Comparison of ENCODE assay signal across 32 mouse cellular contexts in the genomic region with DNA sequence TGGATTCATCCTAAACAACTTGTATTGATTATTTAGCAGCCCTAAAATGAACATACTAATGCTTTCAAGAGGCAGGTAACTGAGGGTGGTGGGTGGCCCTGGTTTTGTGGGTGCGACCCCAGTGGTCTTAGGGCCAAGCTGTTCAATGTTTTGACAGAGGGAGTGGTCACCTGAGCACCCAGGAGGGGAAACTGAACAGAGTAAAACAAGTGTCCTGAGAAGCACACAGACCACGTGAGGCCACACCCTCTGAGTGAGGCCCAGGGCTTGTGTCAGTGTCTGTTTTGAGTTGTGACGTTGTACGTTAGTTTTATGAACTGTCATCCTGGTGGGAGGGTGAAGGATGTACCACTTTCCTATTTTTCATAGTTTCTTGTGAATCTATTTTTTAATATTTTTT.
"Had no signal": no experiment of that assay in that cellular context is flagged by ENCODE, and none has a peak within 500 bp of the region (broad histone marks: within the 10 kb centered on the region; RNA-seq: fewer than 3 reads in every experiment).

No protein-coding gene starts in this region.

- H3K9ac ChIP-seq: heart, embryonic 13.5 days; heart, embryonic 15.5 days; hindbrain, embryonic 12.5 days; hindbrain, embryonic 13.5 days; hindbrain, embryonic 14.5 days; hindbrain, embryonic 15.5 days; intestine, embryonic 15.5 days; kidney, embryonic 15.5 days had no signal

- H3K4me3 ChIP-seq: heart, embryonic 13.5 days; heart, embryonic 15.5 days; hindbrain, embryonic 10.5 days; hindbrain, embryonic 12.5 days; hindbrain, embryonic 13.5 days; hindbrain, embryonic 15.5 days; intestine, embryonic 15.5 days; kidney, embryonic 15.5 days; layer of hippocampus, adult 2 months; left cerebral cortex, adult 2 months had no signal

- H3K4me2 ChIP-seq: heart, embryonic 11.5 days; heart, embryonic 13.5 days; heart, embryonic 15.5 days; hindbrain, embryonic 12.5 days; hindbrain, embryonic 13.5 days; hindbrain, embryonic 14.5 days; hindbrain, embryonic 15.5 days; intestine, embryonic 15.5 days; kidney, embryonic 15.5 days had no signal

- H3K36me3 ChIP-seq: heart, embryonic 13.5 days; heart, embryonic 15.5 days; hindbrain, embryonic 10.5 days; hindbrain, embryonic 12.5 days; hindbrain, embryonic 13.5 days; hindbrain, embryonic 15.5 days; intestine, embryonic 15.5 days; kidney, embryonic 15.5 days had no signal

- H3K9me3 ChIP-seq: heart, embryonic 13.5 days; heart, embryonic 15.5 days; hindbrain, embryonic 10.5 days; hindbrain, embryonic 12.5 days; hindbrain, embryonic 13.5 days; hindbrain, embryonic 15.5 days; intestine, embryonic 15.5 days; kidney, embryonic 15.5 days had no signal

- H3K27ac ChIP-seq: heart, embryonic 13.5 days; heart, embryonic 15.5 days; hindbrain, embryonic 10.5 days; hindbrain, embryonic 12.5 days; hindbrain, embryonic 13.5 days; hindbrain, embryonic 14.5 days; hindbrain, embryonic 15.5 days; hindbrain, postnatal 0 days; intestine, embryonic 15.5 days; kidney, embryonic 15.5 days; kidney, postnatal 0 days; layer of hippocampus, adult 2 months; left cerebral cortex, adult 2 months had no signal

- ATAC-seq: hindbrain, embryonic 16.5 days; hindbrain, postnatal 0 days; inflammation-experienced regulatory T-cells, adult 6 months; intestine, embryonic 15.5 days; intestine, embryonic 16.5 days; intestine, postnatal 0 days had no signal

- H3K4me1 ChIP-seq: heart, embryonic 15.5 days; hindbrain, embryonic 10.5 days; hindbrain, embryonic 12.5 days; hindbrain, embryonic 13.5 days; hindbrain, embryonic 15.5 days; intestine, embryonic 15.5 days; kidney, embryonic 15.5 days had no signal

- H3K27me3 ChIP-seq: heart, embryonic 13.5 days; heart, embryonic 15.5 days; hindbrain, embryonic 12.5 days; hindbrain, embryonic 13.5 days; hindbrain, embryonic 15.5 days; intestine, embryonic 15.5 days; kidney, embryonic 15.5 days had no signal

- DNase-seq: heart, postnatal 14 days; heart, postnatal 4 days; kidney, adult 11 months; kidney, adult 18-20 months; kidney, adult 2 months; kidney, adult 8-10 months; kidney, adult 9 months; kidney, postnatal 10 days; kidney, postnatal 14 days; kidney, postnatal 25 days; kidney, postnatal 36 days; kidney, postnatal 4 days; layer of hippocampus, adult 9-11 months; layer of hippocampus, postnatal 36 days had no signal
